Mouse (Mus musculus): Measurements from ENCODE around the gene Zfp109. TPM values are rescaled to one million over a fixed set of nuclear protein-coding genes. Genes with fewer than 3 reads are reported as not detected.

Gene Zfp109
- polyA plus RNA-seq, 1 experiment: 3.5 TPM

DNA sequence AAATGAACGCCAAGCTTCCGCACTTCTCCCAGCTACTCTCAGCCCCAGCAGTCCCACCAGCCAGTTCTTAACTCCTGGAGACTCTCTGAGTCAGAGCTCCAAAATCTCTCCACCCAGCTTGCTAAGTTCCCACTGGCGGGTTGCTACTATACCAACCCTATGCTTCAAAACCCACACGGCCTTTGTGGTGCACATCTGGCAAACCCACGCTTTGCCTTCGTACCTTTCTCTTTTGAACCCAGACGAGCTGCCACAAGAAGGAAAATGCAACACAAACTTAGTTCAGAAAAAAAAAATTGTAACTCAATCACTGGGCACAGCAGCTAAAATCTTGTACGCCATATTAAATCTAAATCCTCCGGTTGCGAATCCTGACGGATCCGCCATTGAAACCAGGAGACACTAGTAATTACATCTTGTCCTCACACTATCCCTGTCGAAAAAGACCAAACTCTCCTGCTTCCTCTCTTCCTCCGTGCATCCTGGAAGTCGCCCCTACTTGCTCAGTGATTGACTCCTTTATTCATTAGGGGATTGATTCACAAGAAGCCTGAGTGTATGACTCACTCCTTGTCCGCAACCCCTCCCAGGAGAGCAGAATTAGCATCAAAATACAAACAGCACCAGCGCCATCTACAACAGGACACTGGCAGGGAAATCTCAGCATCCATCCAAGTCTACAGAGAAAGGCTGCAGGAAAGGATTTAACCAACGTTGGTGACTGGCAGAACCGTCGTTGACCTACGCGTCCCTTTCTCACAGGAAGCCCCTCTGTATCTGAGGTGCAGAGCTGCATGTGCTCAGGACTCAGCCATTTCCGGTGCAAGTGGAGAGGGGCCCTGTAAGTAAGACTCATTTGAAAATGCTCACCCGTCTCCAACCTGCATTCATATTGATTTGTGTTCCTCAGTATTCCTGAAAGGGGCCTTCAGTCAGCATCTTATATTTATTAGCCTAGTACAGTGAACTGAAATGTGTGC lies 31.1 kb upstream of the Zfp109 start:
- DNase-seq (ENCODE audit: low read depth): peak; percentile 35
- TF ChIP-seq POLR2A (IDR thresholded peaks at IDR 0.05; ENCODE audit: borderline replicate concordance, extremely low read depth, insufficient read depth, insufficient read length, poor library complexity, severe bottlenecking): no peak
- TF ChIP-seq CTCF (IDR thresholded peaks at IDR 0.05; ENCODE audit: borderline replicate concordance, extremely low read depth, insufficient read depth, insufficient read length): no peak

GRCm38 (mm10) chr7:24260000-24260312 lies 22.6 kb upstream of the Zfp109 start:
- TF ChIP-seq POLR2A (IDR thresholded peaks at IDR 0.05; ENCODE audit: borderline replicate concordance, extremely low read depth, insufficient read depth, insufficient read length, poor library complexity, severe bottlenecking) (no peak), CTCF (IDR thresholded peaks at IDR 0.05; ENCODE audit: borderline replicate concordance, extremely low read depth, insufficient read depth, insufficient read length) (no peak)
- no peak for DNase-seq (ENCODE audit: low read depth)

DNA sequence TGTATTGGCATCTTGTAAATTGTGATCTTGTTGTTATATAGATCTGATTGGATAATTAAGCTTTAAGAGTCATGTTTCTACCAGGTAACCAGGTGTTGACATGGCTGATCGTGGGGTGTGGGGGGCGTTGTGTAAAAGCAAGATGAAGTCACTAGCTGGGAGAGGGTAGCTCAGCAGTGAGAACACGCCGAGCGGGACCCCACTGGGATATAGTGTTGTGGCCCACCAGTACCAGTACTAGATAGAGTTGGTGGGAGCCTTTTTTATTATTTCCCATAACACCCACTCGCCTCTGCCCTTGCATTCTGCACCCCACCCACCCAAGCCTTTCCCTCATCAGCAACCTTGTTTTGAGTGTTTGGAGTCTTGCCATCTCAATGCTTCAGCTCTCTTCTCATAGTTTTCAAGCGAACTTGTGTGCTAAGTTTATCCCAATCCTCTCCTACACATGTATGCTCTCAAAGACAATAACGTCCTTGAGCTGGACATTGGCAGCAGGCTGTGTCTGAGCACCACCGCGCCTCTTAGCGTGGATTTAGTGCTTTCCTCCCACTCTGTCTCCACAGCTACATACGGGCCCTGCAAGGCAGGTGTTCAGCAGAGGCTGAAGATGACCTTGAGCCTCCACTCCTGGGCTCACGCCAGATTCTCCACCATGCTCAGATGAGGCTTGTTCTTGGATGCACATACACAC lies 22.1 kb upstream of the Zfp109 start:
- TF ChIP-seq POLR2A (IDR thresholded peaks at IDR 0.05; ENCODE audit: borderline replicate concordance, extremely low read depth, insufficient read depth, insufficient read length, poor library complexity, severe bottlenecking) (no peak), CTCF (IDR thresholded peaks at IDR 0.05; ENCODE audit: borderline replicate concordance, extremely low read depth, insufficient read depth, insufficient read length) (no peak)
- no peak for DNase-seq (ENCODE audit: low read depth)

- TF ChIP-seq POLR2A (IDR thresholded peaks at IDR 0.05; ENCODE audit: borderline replicate concordance, extremely low read depth, insufficient read depth, insufficient read length, poor library complexity, severe bottlenecking): peak; percentile 51; the same call in 1 of the 2 replicates
- no peak for TF ChIP-seq CTCF (IDR thresholded peaks at IDR 0.05; ENCODE audit: borderline replicate concordance, extremely low read depth, insufficient read depth, insufficient read length)
- peak; percentile 97 for DNase-seq (ENCODE audit: low read depth)
Observed at GRCm38 (mm10) chr7:24254633-24255474, 17.5 kb upstream of the Zfp109 start, which contains the start of gene Zfp108. Gene Zfp108, plus strand, starts transcription at chr7:24254794.

GRCm38 (mm10) chr7:24253779-24254615 lies 16.6 kb upstream of the Zfp109 start:
- TF ChIP-seq POLR2A (IDR thresholded peaks at IDR 0.05; ENCODE audit: borderline replicate concordance, extremely low read depth, insufficient read depth, insufficient read length, poor library complexity, severe bottlenecking): no peak
- TF ChIP-seq CTCF (IDR thresholded peaks at IDR 0.05; ENCODE audit: borderline replicate concordance, extremely low read depth, insufficient read depth, insufficient read length): no peak
- no peak for DNase-seq (ENCODE audit: low read depth)

- DNase-seq (ENCODE audit: low read depth): no peak
- TF ChIP-seq POLR2A (IDR thresholded peaks at IDR 0.05; ENCODE audit: borderline replicate concordance, extremely low read depth, insufficient read depth, insufficient read length, poor library complexity, severe bottlenecking) (no peak), CTCF (IDR thresholded peaks at IDR 0.05; ENCODE audit: borderline replicate concordance, extremely low read depth, insufficient read depth, insufficient read length) (no peak)
Observed at GRCm38 (mm10) chr7:24211343-24211742, 26.0 kb downstream of the Zfp109 start, which contains the start of gene Zfp111. Gene Zfp111, minus strand, starts transcription at chr7:24211443.

DNA sequence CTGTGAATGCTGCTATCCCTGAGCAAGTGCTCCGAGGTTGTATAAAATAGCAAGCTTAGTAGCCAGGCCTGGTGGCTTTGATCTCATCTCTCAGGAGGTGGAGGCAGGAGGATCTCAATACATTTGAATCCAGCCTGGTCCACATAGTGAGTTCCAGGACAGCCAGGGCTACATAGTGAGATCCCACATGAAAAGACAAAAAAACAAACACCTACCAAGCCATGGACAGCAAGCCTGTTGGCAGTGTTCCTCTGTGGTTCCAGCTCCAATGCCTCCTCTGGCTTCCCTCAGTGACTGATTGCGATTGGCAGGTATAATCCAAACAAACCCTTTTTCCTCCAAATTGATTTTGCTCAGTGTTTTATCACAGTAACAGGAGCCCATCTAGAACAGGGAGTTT lies 27.1 kb downstream of the Zfp109 start:
- DNase-seq (ENCODE audit: low read depth): no peak
- TF ChIP-seq CTCF (IDR thresholded peaks at IDR 0.05; ENCODE audit: borderline replicate concordance, extremely low read depth, insufficient read depth, insufficient read length) (no peak), POLR2A (IDR thresholded peaks at IDR 0.05; ENCODE audit: borderline replicate concordance, extremely low read depth, insufficient read depth, insufficient read length, poor library complexity, severe bottlenecking) (no peak)

- DNase-seq (ENCODE audit: low read depth): no peak
- TF ChIP-seq POLR2A (IDR thresholded peaks at IDR 0.05; ENCODE audit: borderline replicate concordance, extremely low read depth, insufficient read depth, insufficient read length, poor library complexity, severe bottlenecking): no peak
- TF ChIP-seq CTCF (IDR thresholded peaks at IDR 0.05; ENCODE audit: borderline replicate concordance, extremely low read depth, insufficient read depth, insufficient read length): no peak
Observed at GRCm38 (mm10) chr7:24208282-24208886, 29.0 kb downstream of the Zfp109 start.

DNA sequence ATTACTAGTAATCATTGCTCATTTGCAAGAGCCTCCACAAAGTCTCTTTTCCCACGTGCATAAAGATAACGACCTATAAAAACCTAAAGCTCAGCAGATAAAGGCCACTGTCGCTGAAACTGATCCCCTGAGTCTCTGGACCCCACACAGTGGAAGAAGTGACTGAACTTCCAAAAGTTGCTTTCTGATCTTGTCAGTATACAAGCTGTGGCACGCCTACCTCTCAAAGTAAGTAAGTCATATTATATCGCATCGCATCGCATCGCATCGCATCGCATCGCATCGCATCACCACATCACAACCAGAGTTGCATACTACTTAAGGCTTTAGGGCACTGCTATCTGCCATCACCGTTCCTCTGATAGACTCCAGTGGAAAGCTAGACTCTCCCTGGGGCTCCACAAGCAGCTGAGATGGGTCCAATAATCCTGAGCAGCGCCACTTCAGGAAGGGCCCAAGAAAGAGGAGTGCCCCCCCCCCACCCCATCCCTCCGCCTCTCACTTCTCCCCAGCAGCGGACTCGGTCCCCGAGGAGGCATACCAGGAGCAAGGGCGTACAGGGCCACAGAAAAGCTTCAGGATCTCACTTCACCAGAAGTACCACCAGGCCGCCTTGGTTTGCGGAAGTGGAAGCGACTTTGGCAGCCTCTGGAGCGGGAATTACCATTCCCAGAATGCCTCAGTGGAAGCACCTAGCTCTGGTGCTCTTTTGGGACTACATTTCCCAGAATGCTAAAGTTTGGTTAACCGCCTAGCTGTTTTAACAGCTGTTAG lies 29.7 kb downstream of the Zfp109 start:
- peak; percentile 38; the same call in 1 of the 2 replicates for TF ChIP-seq POLR2A (IDR thresholded peaks at IDR 0.05; ENCODE audit: borderline replicate concordance, extremely low read depth, insufficient read depth, insufficient read length, poor library complexity, severe bottlenecking)
- no peak for TF ChIP-seq CTCF (IDR thresholded peaks at IDR 0.05; ENCODE audit: borderline replicate concordance, extremely low read depth, insufficient read depth, insufficient read length)
- peak; percentile 96 for DNase-seq (ENCODE audit: low read depth)

Data from brain, embryonic 14.5 days (tissue).